Mouse (Mus musculus): Measurements from ENCODE around the gene Cfap97. TPM values are rescaled to one million over a fixed set of nuclear protein-coding genes. Genes with fewer than 3 reads are reported as not detected.
"Not testable (repeated sequence)": the region's sequence is repeated elsewhere in the genome, so short reads cannot be mapped to it uniquely, and the experiment has no call there.

Gene Cfap97
- total RNA-seq, 1 experiment: 7.4 TPM

DNA sequence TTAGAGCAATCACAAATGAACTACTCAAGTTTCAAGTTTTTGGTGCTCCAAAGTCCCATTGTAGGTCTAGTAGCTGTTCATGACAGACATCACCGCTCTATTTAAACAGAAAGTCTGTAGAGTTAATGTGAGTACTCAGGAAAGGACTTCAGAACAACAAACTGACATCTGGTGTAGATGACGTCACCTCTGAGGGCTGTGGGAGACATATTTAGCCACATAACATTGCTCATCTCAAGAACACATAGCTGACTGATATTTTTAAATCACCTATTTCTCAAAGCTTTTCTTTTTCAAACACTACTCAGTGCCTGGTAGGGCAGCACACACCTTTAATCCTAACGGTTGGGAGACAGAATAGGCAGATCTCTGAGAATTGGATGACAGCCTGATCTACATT is 34.4 kb upstream of the Cfap97 start:
- Histone ChIP-seq H3K4me1 (ENCODE audit: control insufficient read depth in 2 of 2, insufficient read depth in 2 of 2, low read length in 2 of 2, poor library complexity in 1 of 2) (no peaks in the 10 kb centered on the region), H3K4me3 (ENCODE audit: insufficient read depth in 1 of 2, low read depth in 1 of 2, low read length in 2 of 2, poor library complexity in 1 of 2, severe bottlenecking in 1 of 2) (no peak overlapping the region)
- in situ Hi-C loops (cut with MboI; ENCODE audit: low sequenced_read_pairs in 2 of 2, unreplicated experiment in 2 of 2): no loop called here

DNA sequence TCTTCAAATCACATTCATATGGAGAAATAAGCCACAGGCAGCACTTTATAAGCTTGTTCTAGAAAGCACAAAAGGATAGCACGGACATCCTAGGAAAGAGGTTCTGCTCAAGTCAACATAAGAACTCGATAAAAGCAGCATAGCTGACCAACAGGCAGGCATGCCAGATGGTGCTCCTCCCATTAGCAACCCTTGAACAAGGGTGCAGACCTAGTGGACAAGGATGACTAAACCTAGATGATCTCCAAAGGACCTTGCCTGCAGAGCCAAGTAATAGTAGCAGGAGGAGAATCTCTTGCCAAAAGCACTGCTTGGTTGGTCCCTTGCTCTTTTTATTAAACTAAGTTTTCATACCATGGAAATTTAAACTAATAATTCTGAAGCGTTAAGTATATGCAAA is 32.4 kb upstream of the Cfap97 start:
- no peak overlapping the region for H3K27ac ChIP-seq (ENCODE audit: insufficient read depth, low read depth, low read length, poor library complexity, severe bottlenecking)
- TF ChIP-seq ZC3H11A (IDR thresholded peaks at IDR 0.05; ENCODE audit: borderline replicate concordance, low read depth, low read length) (no peak), CHD2 (IDR thresholded peaks at IDR 0.05; ENCODE audit: low read depth, low read length) (no peak), ZNF384 (IDR thresholded peaks at IDR 0.05; ENCODE audit: low read depth, low read length) (no peak), HCFC1 (IDR thresholded peaks at IDR 0.05; ENCODE audit: borderline replicate concordance, insufficient read depth, low read length) (no peak), MAFK (IDR thresholded peaks at IDR 0.05; ENCODE audit: insufficient read depth, low read depth, low read length) (no peak)
- no peak overlapping the region for H3K4me3 ChIP-seq (ENCODE audit: insufficient read depth in 1 of 2, low read depth in 1 of 2, low read length in 2 of 2, poor library complexity in 1 of 2, severe bottlenecking in 1 of 2)
- no peaks in the 10 kb centered on the region for H3K36me3 ChIP-seq (ENCODE audit: control insufficient read depth, insufficient read depth, low read length, poor library complexity, severe bottlenecking)
- no peak for DNase-seq (ENCODE audit: low read depth, low spot score)
- no peak overlapping the region for H3K9ac ChIP-seq (ENCODE audit: insufficient read depth, low read depth, low read length, poor library complexity, severe bottlenecking)
- no peaks in the 10 kb centered on the region for H3K9me3 ChIP-seq (ENCODE audit: control insufficient read depth, insufficient read depth, low read depth, low read length)
- no peaks in the 10 kb centered on the region for H3K4me1 ChIP-seq (ENCODE audit: control insufficient read depth in 2 of 2, insufficient read depth in 2 of 2, low read length in 2 of 2, poor library complexity in 1 of 2)
- in situ Hi-C loops (cut with MboI; ENCODE audit: low sequenced_read_pairs in 2 of 2, unreplicated experiment in 2 of 2): no loop called here

More for the DNA sequence above, 34.4 kb upstream of the Cfap97 start:
- no peak overlapping the region for H3K27ac ChIP-seq (ENCODE audit: insufficient read depth, low read depth, low read length, poor library complexity, severe bottlenecking)
- no peaks in the 10 kb centered on the region for H3K9me3 ChIP-seq (ENCODE audit: control insufficient read depth, insufficient read depth, low read depth, low read length)
- TF ChIP-seq ZC3H11A (IDR thresholded peaks at IDR 0.05; ENCODE audit: borderline replicate concordance, low read depth, low read length) (no peak), CHD2 (IDR thresholded peaks at IDR 0.05; ENCODE audit: low read depth, low read length) (no peak), ZNF384 (IDR thresholded peaks at IDR 0.05; ENCODE audit: low read depth, low read length) (no peak), HCFC1 (IDR thresholded peaks at IDR 0.05; ENCODE audit: borderline replicate concordance, insufficient read depth, low read length) (no peak)
- no peak for DNase-seq (ENCODE audit: low read depth, low spot score)
- no peaks in the 10 kb centered on the region for H3K36me3 ChIP-seq (ENCODE audit: control insufficient read depth, insufficient read depth, low read length, poor library complexity, severe bottlenecking)
- no peak overlapping the region for H3K9ac ChIP-seq (ENCODE audit: insufficient read depth, low read depth, low read length, poor library complexity, severe bottlenecking)

DNA sequence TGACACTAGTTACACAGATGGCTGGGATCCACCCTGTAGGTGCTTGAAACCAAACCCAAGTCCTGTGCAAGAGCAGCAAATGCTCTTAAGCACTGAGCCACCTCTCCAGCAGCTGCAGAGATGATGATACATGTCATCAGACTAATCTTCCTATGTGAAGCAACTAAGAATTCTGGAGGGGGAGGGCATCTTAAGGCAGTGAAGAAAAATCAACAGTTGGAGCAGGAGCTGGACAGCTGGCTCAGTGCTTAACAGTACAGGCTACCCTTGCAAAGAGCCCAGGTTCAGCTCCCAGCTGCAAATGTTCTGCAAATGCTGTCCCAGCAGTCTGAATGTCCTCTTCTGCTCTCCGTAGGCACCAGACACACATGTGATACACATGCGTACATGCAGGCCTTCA is 29.1 kb upstream of the Cfap97 start:
- Histone ChIP-seq H3K4me1 (ENCODE audit: control insufficient read depth in 2 of 2, insufficient read depth in 2 of 2, low read length in 2 of 2, poor library complexity in 1 of 2) (no peaks in the 10 kb centered on the region), H3K27ac (ENCODE audit: insufficient read depth, low read depth, low read length, poor library complexity, severe bottlenecking) (no peak overlapping the region), H3K9me3 (ENCODE audit: control insufficient read depth, insufficient read depth, low read depth, low read length) (no peaks in the 10 kb centered on the region), H3K9ac (ENCODE audit: insufficient read depth, low read depth, low read length, poor library complexity, severe bottlenecking) (no peak overlapping the region), H3K36me3 (ENCODE audit: control insufficient read depth, insufficient read depth, low read length, poor library complexity, severe bottlenecking) (no peaks in the 10 kb centered on the region), H3K4me3 (ENCODE audit: insufficient read depth in 1 of 2, low read depth in 1 of 2, low read length in 2 of 2, poor library complexity in 1 of 2, severe bottlenecking in 1 of 2) (no peak overlapping the region)
- in situ Hi-C loops (cut with MboI; ENCODE audit: low sequenced_read_pairs in 2 of 2, unreplicated experiment in 2 of 2): no loop called here
- no peak for DNase-seq (ENCODE audit: low read depth, low spot score)
- TF ChIP-seq HCFC1 (IDR thresholded peaks at IDR 0.05; ENCODE audit: borderline replicate concordance, insufficient read depth, low read length) (no peak), CHD2 (IDR thresholded peaks at IDR 0.05; ENCODE audit: low read depth, low read length) (no peak), ZC3H11A (IDR thresholded peaks at IDR 0.05; ENCODE audit: borderline replicate concordance, low read depth, low read length) (no peak), MAFK (IDR thresholded peaks at IDR 0.05; ENCODE audit: insufficient read depth, low read depth, low read length) (no peak), ZNF384 (IDR thresholded peaks at IDR 0.05; ENCODE audit: low read depth, low read length) (no peak)

DNA sequence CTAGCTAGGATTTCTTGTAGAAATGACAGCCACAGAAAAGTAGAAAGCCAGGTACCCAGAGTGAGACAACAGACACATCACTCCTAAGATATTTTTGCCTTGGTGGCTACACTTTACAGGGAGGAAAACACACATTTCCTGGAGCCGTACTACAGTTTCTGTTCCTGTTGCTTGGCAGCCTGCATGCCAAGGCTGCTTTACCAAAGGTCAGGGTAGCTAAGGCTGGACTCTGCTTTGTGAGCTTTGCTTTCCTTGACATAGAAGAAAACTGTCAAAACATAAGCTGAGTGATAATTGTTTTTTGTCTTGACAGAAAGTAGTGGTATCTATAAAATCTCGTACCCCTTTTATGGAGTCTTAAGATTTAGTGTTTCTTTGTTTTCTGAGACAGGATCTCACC is 21.1 kb upstream of the Cfap97 start:
- TF ChIP-seq MAFK (IDR thresholded peaks at IDR 0.05; ENCODE audit: insufficient read depth, low read depth, low read length) (no peak), ZNF384 (IDR thresholded peaks at IDR 0.05; ENCODE audit: low read depth, low read length) (no peak), CHD2 (IDR thresholded peaks at IDR 0.05; ENCODE audit: low read depth, low read length) (no peak), ZC3H11A (IDR thresholded peaks at IDR 0.05; ENCODE audit: borderline replicate concordance, low read depth, low read length) (no peak), HCFC1 (IDR thresholded peaks at IDR 0.05; ENCODE audit: borderline replicate concordance, insufficient read depth, low read length) (no peak)
- DNase-seq (ENCODE audit: low read depth, low spot score): no peak
- H3K36me3 ChIP-seq (ENCODE audit: control insufficient read depth, insufficient read depth, low read length, poor library complexity, severe bottlenecking): no peaks in the 10 kb centered on the region
- H3K4me3 ChIP-seq (ENCODE audit: insufficient read depth in 1 of 2, low read depth in 1 of 2, low read length in 2 of 2, poor library complexity in 1 of 2, severe bottlenecking in 1 of 2): no peak overlapping the region
- H3K27ac ChIP-seq (ENCODE audit: insufficient read depth, low read depth, low read length, poor library complexity, severe bottlenecking): no peak overlapping the region
- H3K9ac ChIP-seq (ENCODE audit: insufficient read depth, low read depth, low read length, poor library complexity, severe bottlenecking): no peak overlapping the region
- in situ Hi-C loops (cut with MboI; ENCODE audit: low sequenced_read_pairs in 2 of 2, unreplicated experiment in 2 of 2): no loop called here
- H3K9me3 ChIP-seq (ENCODE audit: control insufficient read depth, insufficient read depth, low read depth, low read length): no peaks in the 10 kb centered on the region
- H3K4me1 ChIP-seq (ENCODE audit: control insufficient read depth in 2 of 2, insufficient read depth in 2 of 2, low read length in 2 of 2, poor library complexity in 1 of 2): no peaks in the 10 kb centered on the region

DNA sequence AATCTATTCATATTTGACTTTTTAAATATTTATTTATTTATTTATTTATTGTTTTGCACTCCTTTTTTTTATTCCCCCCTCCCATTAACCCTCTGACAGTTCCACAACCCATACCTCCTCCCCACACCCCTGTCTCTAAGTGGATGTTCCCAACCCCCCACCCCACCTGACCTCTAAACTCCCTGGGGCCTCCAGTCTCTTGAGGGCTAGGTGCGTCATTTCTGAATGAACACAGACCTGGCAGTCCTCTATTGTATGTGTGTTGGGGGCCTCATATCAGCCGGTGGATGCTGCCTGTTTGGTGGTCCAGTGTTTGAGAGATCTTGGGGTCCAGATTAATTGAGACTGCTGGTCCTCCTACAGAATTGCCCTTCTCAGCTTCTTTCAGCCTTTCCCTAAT is 16.0 kb upstream of the Cfap97 start:
- H3K4me3 ChIP-seq (ENCODE audit: insufficient read depth in 1 of 2, low read depth in 1 of 2, low read length in 2 of 2, poor library complexity in 1 of 2, severe bottlenecking in 1 of 2); DNase-seq (ENCODE audit: low read depth, low spot score); H3K4me1 ChIP-seq (ENCODE audit: control insufficient read depth in 2 of 2, insufficient read depth in 2 of 2, low read length in 2 of 2, poor library complexity in 1 of 2); H3K9ac ChIP-seq (ENCODE audit: insufficient read depth, low read depth, low read length, poor library complexity, severe bottlenecking); H3K27ac ChIP-seq (ENCODE audit: insufficient read depth, low read depth, low read length, poor library complexity, severe bottlenecking); in situ Hi-C loops (cut with MboI; ENCODE audit: low sequenced_read_pairs in 2 of 2, unreplicated experiment in 2 of 2); H3K36me3 ChIP-seq (ENCODE audit: control insufficient read depth, insufficient read depth, low read length, poor library complexity, severe bottlenecking); H3K9me3 ChIP-seq (ENCODE audit: control insufficient read depth, insufficient read depth, low read depth, low read length): not testable (repeated sequence)

Data from ES-E14 (cell line).